Mouse (Mus musculus) erythroblast, embryonic 14.5 days (primary cell): ENCODE measurements at regions not wholly inside any gene's neighbourhood (a gene's known extent, or its start where the extent isn't known, plus 50 kb on each side); places are given as distances from the start of the nearest gene placed in this dataset.

Source experiments
- GATA1 ChIP-seq: IDR thresholded peaks from 2 replicates; pipeline ENCODE4 v1.6.1; 2012; ENCODE audit warnings: low read length, inconsistent platforms, mixed read lengths
- TAL1 ChIP-seq: IDR thresholded peaks from 3 replicates; pipeline ENCODE4 v1.6.1; 2012; ENCODE audit warnings: low read length, inconsistent platforms, mixed read lengths

- TF ChIP-seq TAL1 (no peak), GATA1 (no peak)
These were observed 229.7 kb upstream of the Mphosph6 start for GRCm38 (mm10) chr8:118031406-118031805.
